Mouse (Mus musculus) stomach, postnatal 0 days (tissue): ENCODE results near the gene Smg9.
"Not testable (repeated sequence)": the region's sequence is repeated elsewhere in the genome, so short reads cannot be mapped to it uniquely, and the experiment has no call there.

Source experiments
- CTCF ChIP-seq: IDR thresholded peaks from 2 replicates; pipeline ENCODE4 v1.5.1; 2016; ENCODE audit warnings: antibody characterized with exemption, low read depth, mild to moderate bottlenecking, moderate library complexity
- EP300 ChIP-seq: optimal IDR thresholded peaks from 2 replicates; pipeline ENCODE3; 2016; ENCODE audit warnings: antibody characterized with exemption

- TF ChIP-seq CTCF, EP300: not testable (repeated sequence)
Measured at GRCm38 (mm10) chr7:24400489-24400888, 1.1 kb downstream of the Smg9 start.
